Mouse (Mus musculus) macrophage (primary cell): ENCODE results near the gene Rassf8. TPM values are rescaled to one million over a fixed set of nuclear protein-coding genes. Genes with fewer than 3 reads are reported as not detected.

ENCODE experiments used
- H3K27ac ChIP-seq: fragments of 350-480 bp; formaldehyde crosslinking; 2 replicates; pipeline ENCODE4 v1.9.0; 2021
- H3K36me3 ChIP-seq: fragments of 350-480 bp; formaldehyde crosslinking; 2 replicates; pipeline ENCODE4 v1.9.0; 2021; ENCODE audit errors: inconsistent target
- H3K4me3 ChIP-seq: fragments of 350-480 bp; formaldehyde crosslinking; 2 replicates; pipeline ENCODE4 v1.9.0; 2021; ENCODE audit errors: inconsistent target
- H3K79me2 ChIP-seq: fragments of 350-480 bp; formaldehyde crosslinking; 2 replicates; pipeline ENCODE4 v1.9.0; 2021; ENCODE audit errors: inconsistent target
- WGBS: methylation state at CpG from one replicate; pipeline ENCODE4 v1.1.7; 2026; ENCODE audit warnings: inconsistent platforms; ENCODE audit not compliant: missing documents; 5-methylcytosine and 5-hydroxymethylcytosine counted together
- polyA plus RNA-seq: library from polyadenylated mRNA; stranded (reverse); fragments of 250-400 nt; gene quantifications from 3 replicates; pipeline ENCODE4 v1.2.4, GENCODE M21; 2018; ENCODE audit warnings: inconsistent platforms

Rassf8 gene
- polyA plus RNA-seq, 1 experiment from 2014 or later = 27.6 TPM

GRCm38 (mm10) chr6:145845611-145846010 is 99.1 kb downstream of the Rassf8 start:
- Histone ChIP-seq H3K79me2 (no peaks in the 10 kb centered on the region), H3K36me3 (no peaks in the 10 kb centered on the region), H3K27ac (no peak overlapping the region), H3K4me3 (no peak overlapping the region)
- WGBS = 20% methylated on average over 5 of the region's 5 CpGs

- Histone ChIP-seq H3K36me3 (no peaks in the 10 kb centered on the region), H3K4me3 (no peak overlapping the region), H3K27ac (no peak overlapping the region), H3K79me2 (no peaks in the 10 kb centered on the region)
- 83% methylated on average over 1 of the region's 1 CpGs for WGBS
Observed at GRCm38 (mm10) chr6:145846076-145846475, 99.5 kb downstream of the Rassf8 start.

- no peak overlapping the region for H3K27ac ChIP-seq
Observed at GRCm38 (mm10) chr6:145846948-145847347, 100.4 kb downstream of the Rassf8 start.

GRCm38 (mm10) chr6:145847661-145848060 is 101.1 kb downstream of the Rassf8 start:
- Histone ChIP-seq H3K27ac (no peak overlapping the region), H3K36me3 (no peaks in the 10 kb centered on the region), H3K4me3 (no peak overlapping the region), H3K79me2 (no peaks in the 10 kb centered on the region)
- WGBS = 94% methylated on average over 8 of the region's 8 CpGs

More at GRCm38 (mm10) chr6:145846948-145847347, 100.4 kb downstream of the Rassf8 start:
- no peak overlapping the region for H3K4me3 ChIP-seq
- WGBS = 54% methylated on average over 6 of the region's 6 CpGs
- no peaks in the 10 kb centered on the region for H3K36me3 ChIP-seq
- no peaks in the 10 kb centered on the region for H3K79me2 ChIP-seq

GRCm38 (mm10) chr6:145850789-145851188 is 104.2 kb downstream of the Rassf8 start:
- Histone ChIP-seq H3K36me3 (no peaks in the 10 kb centered on the region), H3K27ac (no peak overlapping the region), H3K79me2 (no peaks in the 10 kb centered on the region), H3K4me3 (no peak overlapping the region)
- 96% methylated on average over 2 of the region's 2 CpGs for WGBS

- Histone ChIP-seq H3K4me3 (no peak overlapping the region), H3K79me2 (no peaks in the 10 kb centered on the region), H3K27ac (no peak overlapping the region), H3K36me3 (no peaks in the 10 kb centered on the region)
- WGBS = 88% methylated on average over 11 of the region's 11 CpGs
Observed at GRCm38 (mm10) chr6:145851956-145852355, 105.4 kb downstream of the Rassf8 start.

- H3K27ac ChIP-seq = no peak overlapping the region
- no peak overlapping the region for H3K4me3 ChIP-seq
- H3K36me3 ChIP-seq = no peaks in the 10 kb centered on the region
- WGBS = 94% methylated on average over 7 of the region's 7 CpGs
- no peaks in the 10 kb centered on the region for H3K79me2 ChIP-seq
Observed at GRCm38 (mm10) chr6:145852708-145853107, 106.2 kb downstream of the Rassf8 start.

- H3K4me3 ChIP-seq = no peak overlapping the region
- peaks cover 5% of the 10 kb centered on the region; the same call in 1 of the 2 replicates for H3K79me2 ChIP-seq
- WGBS = 92% methylated on average over 10 of the region's 10 CpGs
- 0 out of 2 replicates have a peak, but pooled peaks cover 4% of the 10 kb centered on the region for H3K36me3 ChIP-seq
- H3K27ac ChIP-seq = no peak overlapping the region
Observed at GRCm38 (mm10) chr6:145853356-145854079, 107.0 kb downstream of the Rassf8 start.

GRCm38 (mm10) chr6:145854756-145855155 is 108.2 kb downstream of the Rassf8 start:
- Histone ChIP-seq H3K36me3 (0 out of 2 replicates have a peak, but pooled peaks cover 10% of the 10 kb centered on the region), H3K4me3 (no peak overlapping the region), H3K27ac (no peak overlapping the region), H3K79me2 (peaks cover 17% of the 10 kb centered on the region; the same call in 1 of the 2 replicates)
- 61% methylated on average over 5 of the region's 5 CpGs for WGBS

- 0 out of 2 replicates have a peak, but pooled peaks cover 10% of the 10 kb centered on the region for H3K36me3 ChIP-seq
- H3K27ac ChIP-seq = peak overlapping the region; percentile 15; the same call in 1 of the 2 replicates
- H3K79me2 ChIP-seq = peaks cover 29% of the 10 kb centered on the region
- WGBS = 32% methylated on average over 28 of the region's 28 CpGs
- H3K4me3 ChIP-seq = no peak overlapping the region
Observed at GRCm38 (mm10) chr6:145855720-145856551, 109.4 kb downstream of the Rassf8 start.

GRCm38 (mm10) chr6:145857428-145857827 is 110.9 kb downstream of the Rassf8 start:
- WGBS = 71% methylated on average over 7 of the region's 7 CpGs
- Histone ChIP-seq H3K36me3 (0 out of 2 replicates have a peak, but pooled peaks cover 10% of the 10 kb centered on the region), H3K27ac (no peak overlapping the region), H3K4me3 (no peak overlapping the region), H3K79me2 (peaks cover 44% of the 10 kb centered on the region)

GRCm38 (mm10) chr6:145858414-145858813 is 111.9 kb downstream of the Rassf8 start:
- H3K27ac ChIP-seq = no peak overlapping the region
- WGBS = 80% methylated on average over 8 of the region's 8 CpGs
- H3K4me3 ChIP-seq = no peak overlapping the region
- 0 out of 2 replicates have a peak, but pooled peaks cover 10% of the 10 kb centered on the region for H3K36me3 ChIP-seq
- H3K79me2 ChIP-seq = peaks cover 47% of the 10 kb centered on the region

GRCm38 (mm10) chr6:145860350-145860749 is 113.8 kb downstream of the Rassf8 start:
- peak overlapping the region; percentile 61 for H3K27ac ChIP-seq
- H3K4me3 ChIP-seq = no peak overlapping the region
- 0 out of 2 replicates have a peak, but pooled peaks cover 10% of the 10 kb centered on the region for H3K36me3 ChIP-seq
- WGBS = 0% methylated on average over 2 of the region's 2 CpGs
- peaks cover 64% of the 10 kb centered on the region for H3K79me2 ChIP-seq

- Histone ChIP-seq H3K4me3 (peak overlapping the region; percentile 63), H3K36me3 (0 out of 2 replicates have a peak, but pooled peaks cover 10% of the 10 kb centered on the region)
- WGBS = 97% methylated on average over 7 of the region's 9 CpGs
Observed at GRCm38 (mm10) chr6:145861462-145862227, 115.1 kb downstream of the Rassf8 start.

More at GRCm38 (mm10) chr6:145861462-145862227, 115.1 kb downstream of the Rassf8 start:
- peak overlapping the region; percentile 61 for H3K27ac ChIP-seq
- peaks cover 64% of the 10 kb centered on the region for H3K79me2 ChIP-seq
